Mouse (Mus musculus) heart, postnatal 0 days (tissue): Measurements from ENCODE around the gene Afm.

Experiments
- CTCF ChIP-seq: IDR thresholded peaks from 2 replicates; pipeline ENCODE4 v1.5.1; 2016; ENCODE audit warnings: antibody characterized with exemption, control low read depth, low read depth
- EP300 ChIP-seq: IDR thresholded peaks from 2 replicates; pipeline ENCODE4 v1.6.1; 2016; ENCODE audit warnings: antibody characterized with exemption, low read depth

DNA sequence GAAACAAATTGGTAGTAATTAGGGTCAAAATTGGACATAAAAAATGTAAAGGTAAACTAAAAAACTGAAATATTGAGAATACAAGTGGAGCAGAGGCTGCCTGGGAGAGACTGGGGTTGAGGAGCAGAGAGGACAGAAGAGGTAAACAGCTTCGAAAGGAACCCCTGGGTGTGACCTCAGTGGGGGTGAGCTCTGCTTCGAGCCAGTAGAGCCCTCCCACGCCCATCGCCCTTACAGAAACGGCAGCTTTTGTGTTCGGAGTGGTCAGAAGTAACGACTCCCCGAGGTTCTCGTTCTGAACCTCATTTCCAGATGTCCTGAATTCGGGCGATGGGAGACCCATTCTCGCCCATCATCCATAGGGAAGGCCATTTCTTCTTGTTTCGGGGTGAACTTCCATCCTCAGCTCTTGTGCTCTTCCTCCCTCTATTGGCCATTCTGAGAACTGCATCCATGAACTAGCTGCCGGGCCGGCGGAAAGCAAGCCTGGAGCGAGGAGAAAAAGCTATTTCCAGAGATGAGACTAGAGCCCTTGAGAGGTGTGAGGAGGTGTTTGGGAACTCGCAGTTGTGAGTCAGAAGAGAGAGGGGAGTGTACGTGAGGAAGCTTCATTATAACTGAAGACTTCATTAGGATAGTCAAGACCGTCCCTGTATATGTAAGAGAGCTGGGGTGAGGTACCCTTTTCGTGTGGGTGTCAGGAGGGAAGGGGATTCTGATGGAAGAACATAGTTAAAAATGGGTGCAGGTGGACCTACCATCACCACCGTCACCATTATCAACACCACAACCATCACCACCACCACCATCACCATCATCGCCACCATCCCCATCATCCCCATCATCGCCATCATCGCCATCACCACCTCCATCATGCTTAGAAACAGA, 70.2 kb downstream of the Afm start:
- TF ChIP-seq CTCF (peak; percentile 90), EP300 (no peak)
